Mouse (Mus musculus) urinary bladder, adult 18-20 months (tissue): ENCODE measurements around the gene Sox15.
A peak's percentile ranks its signal among the peaks of the same experiment; 100 is the strongest.
"Not testable (repeated sequence)": the region's sequence is repeated elsewhere in the genome, so short reads cannot be mapped to it uniquely, and the experiment has no call there.

Experiments used
- DNase-seq, 2 experiments: peaks; one replicate each; pipeline ENCODE4 v3.0.0; 2022; ENCODE audit warnings: low spot score in 2 of 2, mixed read lengths in 2 of 2

Gene Sox15

DNA sequence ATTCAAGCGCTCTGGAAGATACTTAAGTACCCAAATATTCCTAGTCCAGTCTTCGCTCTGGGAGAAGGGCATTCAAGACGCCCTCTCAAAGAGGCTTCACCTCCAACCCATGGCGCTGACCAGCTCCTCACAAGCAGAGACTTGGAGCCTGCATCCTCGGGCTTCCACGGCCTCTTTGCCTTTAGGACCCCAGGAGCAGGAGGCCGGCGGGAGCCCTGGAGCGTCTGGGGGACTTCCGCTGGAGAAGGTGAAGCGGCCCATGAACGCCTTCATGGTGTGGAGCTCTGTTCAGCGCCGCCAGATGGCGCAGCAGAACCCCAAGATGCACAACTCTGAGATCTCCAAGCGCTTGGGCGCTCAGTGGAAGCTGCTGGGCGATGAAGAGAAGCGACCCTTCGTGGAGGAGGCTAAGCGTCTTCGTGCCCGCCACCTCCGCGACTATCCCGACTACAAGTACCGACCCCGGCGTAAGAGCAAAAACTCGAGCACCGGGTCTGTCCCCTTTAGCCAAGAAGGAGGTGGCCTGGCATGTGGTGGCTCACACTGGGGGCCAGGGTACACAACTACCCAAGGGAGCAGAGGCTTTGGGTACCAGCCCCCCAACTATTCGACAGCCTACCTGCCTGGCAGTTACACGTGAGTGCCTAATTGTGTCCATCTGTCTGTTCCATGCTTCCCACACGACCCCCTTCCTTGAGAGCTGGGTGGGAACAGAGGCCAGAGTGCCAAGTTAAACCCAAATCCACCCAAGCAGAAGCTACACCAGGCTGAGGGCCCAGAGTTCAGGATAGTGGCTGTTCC lies at the start of gene Sox15:
TSS of gene Sox15 (plus strand) at position 51 of the 801 bp plus-strand sequence.
- DNase-seq, result peak; percentile 50 to 76

DNA sequence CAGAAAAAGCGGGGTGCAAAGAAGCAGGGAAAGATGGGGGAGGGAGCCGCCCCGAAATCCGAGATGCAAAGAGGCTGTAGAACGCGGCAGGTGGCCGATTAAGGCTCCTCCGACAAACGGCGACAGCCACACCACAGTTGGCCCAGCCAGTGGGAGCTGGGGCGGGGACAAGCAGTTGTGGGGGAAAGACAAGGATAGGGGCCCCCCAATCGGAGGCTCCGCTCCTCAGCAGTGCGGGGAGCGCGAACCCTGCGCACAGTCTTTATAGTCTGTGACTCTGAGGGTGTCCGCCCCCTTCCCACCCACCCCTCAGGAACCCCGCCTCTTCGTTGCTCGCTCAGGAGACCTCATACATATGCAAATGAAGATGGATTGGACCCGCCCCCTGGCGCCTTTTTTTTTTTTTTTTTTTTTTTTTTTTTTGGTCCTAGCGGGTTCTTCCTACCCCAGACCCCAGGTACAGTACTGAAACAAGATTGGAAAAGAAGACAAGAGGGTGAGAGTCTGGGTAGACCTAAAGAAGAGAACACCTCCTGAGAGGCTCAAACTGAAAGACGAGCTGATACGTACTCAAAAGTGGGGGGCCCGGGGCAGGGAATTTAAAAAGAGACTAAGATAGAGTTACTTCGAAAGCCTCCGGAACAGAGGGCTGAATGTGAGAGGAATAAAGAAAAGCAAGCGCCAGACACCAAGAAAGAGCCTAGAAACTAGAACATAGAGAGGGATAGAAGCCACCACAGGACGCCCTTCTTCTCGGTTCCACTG lies 49.2 kb upstream of the Sox15 start, which contains the start of gene Atp1b2:
TSS of gene Atp1b2 (minus strand) at position 217 of the 765 bp plus-strand sequence.
- peak; percentile 28 to 55 for DNase-seq

DNA sequence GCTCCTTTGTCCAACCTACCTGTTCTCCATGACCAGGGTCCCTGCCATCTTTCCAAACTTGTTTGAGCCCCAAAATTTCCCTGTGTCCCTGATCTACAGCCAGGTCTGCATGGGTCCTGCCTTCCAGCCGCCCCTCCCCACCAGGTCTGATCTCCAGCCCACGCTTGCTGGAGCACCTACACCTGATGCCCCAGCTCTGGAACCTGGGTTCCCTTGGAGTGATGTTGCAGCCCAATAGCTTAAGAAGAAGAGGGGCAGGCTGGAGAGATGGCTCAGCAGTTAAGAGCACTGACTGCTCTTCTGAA lies 48.7 kb upstream of the Sox15 start:
- no peak for DNase-seq

DNA sequence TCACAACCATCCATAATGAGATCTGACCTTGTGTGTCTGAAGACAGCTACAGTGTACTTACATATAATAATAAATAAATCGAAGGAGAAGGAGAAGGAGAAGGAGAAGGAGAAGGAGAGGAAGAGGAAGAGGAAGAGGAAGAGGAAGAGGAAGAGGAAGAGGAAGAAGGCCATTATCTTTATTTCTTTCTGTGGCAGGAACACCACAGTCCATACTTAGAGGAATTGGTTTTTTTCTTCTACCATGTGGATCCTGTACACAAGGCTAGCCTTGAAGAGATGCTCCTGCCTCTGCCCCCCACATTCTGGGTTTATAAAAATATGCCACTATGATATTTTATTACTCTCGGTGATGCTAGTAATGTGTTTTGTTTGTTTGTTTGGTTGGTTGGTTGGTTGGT lies 48.3 kb upstream of the Sox15 start:
- DNase-seq, result no peak

DNA sequence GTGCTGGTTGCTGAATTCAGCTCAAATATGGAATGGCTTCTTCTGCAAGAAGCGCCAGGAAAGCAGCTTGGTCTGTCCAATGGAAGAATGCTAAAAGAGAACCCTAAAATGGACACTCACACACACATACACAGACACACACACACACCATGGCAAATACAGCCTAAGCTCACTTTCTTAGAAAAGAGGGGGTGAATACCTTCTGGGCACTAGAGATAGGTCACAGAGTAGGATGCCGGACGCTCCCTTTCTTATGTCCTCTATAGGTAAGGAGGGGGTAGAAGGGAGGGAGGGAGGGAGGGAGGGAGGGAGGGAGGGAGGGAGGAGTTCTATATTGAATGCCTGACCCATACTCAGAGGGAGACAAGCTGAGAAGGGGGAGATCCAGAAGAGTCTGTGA lies 46.6 kb upstream of the Sox15 start:
- DNase-seq, result no peak

DNA sequence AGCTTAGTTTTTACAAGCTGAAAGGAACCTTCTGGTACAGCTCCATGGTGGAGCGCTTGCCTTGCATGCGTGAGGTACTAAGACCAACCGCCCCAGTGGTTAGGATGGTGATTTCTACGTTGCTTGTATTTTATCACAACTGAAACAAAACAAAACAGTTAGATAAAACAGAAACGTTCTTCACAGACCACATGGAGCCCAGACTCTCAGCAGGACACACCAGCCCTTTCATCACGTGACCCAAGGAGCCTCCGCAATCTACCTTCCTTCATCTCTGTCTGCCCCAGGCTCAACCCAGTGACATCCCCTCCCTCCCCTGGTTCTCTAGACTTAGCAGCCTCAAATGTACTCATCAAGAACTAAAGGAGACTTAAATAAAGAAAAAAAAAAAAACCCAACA lies 45.7 kb upstream of the Sox15 start:
- DNase-seq, result no peak

DNA sequence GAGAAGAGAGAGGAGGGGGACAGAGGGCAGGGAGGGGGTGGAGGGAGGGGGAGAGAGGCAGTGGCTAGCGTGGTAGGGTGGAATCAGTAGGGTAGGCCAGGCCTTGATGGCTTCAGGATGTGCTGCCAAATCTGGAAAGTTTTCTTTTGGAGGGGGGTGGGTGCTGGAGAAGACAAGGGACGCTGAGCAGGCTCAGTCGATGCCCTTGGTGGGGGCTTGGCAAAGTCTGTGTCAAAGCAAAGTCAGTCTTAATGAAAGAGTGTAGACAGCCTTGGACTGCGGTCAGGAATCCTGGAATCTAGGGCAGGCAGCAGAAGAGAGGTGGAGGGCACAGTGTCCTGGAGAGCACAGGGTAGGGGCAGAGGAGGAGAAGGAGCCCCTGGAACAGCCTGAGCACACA lies 44.2 kb upstream of the Sox15 start:
- no peak for DNase-seq

DNA sequence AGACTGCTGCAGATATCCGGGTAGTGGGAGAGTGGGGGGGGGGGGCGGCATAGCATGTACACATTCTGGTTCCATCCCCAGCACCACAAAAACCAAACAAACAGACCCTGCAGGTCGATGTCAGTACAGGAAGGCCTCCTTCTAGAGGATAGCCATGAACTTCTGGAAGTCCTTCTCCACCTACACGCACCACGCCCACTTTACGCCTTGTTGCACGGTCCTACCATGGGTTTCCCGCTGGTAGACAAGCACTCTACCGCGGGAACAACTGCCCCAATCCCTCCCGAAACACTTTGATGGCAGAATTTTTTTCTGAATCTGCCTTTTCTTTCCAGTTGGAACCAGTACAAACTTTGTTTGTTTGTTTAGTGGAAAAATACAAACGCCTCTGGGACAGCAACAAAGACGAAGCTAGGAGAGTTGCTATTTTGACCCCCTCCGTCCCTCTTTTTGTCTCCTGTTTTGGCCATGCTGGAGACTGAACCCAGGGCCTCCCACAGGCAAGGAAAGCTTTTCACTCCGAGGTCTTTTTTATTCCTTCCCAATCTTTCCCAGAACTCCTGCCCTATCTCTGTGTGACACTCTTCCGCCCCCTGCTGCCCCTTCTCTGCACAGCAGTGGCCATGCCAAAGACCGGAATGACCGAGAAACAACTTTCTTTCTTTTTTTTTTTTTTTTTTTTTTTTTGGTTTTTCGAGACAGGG lies 41.4 kb upstream of the Sox15 start:
- peak; percentile 76 to 78 for DNase-seq

DNA sequence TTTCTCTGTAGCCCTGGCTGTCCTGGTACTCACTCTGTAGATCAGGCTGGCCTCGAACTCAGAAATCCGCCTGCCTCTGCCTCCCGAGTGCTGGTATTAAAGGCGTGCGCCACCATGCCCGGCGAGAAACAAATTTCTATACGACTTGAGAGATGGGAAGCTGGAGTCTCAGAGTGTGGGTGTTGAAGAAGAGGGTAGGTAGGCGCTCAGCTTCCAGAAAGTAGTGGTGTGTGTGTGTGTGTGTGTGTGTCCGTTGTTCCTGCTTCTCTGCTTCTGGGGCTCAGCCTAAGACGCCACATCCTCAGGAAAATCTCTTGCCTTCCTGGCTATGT lies 40.9 kb upstream of the Sox15 start:
- not testable (repeated sequence) for DNase-seq

DNA sequence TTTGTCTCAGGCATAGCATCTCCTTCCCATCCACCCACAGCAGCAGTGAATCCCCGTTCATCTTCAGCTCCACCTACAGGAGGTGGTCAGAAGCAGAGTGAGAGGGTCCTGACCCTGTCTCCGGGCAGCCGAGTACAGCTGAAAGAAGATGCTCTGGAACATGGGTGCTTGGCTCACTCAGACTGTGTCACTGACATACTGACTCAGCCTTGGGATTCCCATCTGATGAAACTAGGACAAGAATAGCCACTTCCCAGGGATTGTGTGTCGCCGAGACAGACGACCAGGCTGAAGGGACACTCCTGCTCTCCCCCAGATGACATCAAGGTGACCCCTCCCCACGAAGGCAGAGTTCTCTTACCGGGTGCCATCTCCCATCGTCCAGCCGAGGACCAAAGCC lies 38.3 kb upstream of the Sox15 start:
- DNase-seq, result no peak

DNA sequence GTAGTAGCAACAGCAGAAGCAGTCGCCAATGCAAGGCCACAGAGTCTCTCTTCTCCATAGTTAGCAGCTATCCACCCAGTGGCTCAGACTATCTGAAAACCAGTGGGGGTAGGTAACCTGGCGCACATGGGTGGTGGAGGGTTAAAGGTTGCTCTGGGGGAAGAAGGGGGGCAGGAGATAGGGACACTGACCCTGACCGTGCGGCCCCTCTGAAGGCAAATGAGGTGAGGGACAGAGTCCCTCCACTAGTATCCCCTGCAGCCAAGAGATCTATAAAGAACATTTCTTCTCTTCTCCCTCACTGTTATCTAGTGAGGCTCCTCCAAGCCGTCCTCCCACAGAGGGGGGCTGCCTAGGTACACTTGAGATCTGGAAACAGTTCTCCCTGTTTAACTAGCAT lies 37.3 kb upstream of the Sox15 start, which contains the start of gene Shbg:
TSS of gene Shbg (minus strand) at position 101 of the 400 bp plus-strand sequence.
- no peak for DNase-seq

DNA sequence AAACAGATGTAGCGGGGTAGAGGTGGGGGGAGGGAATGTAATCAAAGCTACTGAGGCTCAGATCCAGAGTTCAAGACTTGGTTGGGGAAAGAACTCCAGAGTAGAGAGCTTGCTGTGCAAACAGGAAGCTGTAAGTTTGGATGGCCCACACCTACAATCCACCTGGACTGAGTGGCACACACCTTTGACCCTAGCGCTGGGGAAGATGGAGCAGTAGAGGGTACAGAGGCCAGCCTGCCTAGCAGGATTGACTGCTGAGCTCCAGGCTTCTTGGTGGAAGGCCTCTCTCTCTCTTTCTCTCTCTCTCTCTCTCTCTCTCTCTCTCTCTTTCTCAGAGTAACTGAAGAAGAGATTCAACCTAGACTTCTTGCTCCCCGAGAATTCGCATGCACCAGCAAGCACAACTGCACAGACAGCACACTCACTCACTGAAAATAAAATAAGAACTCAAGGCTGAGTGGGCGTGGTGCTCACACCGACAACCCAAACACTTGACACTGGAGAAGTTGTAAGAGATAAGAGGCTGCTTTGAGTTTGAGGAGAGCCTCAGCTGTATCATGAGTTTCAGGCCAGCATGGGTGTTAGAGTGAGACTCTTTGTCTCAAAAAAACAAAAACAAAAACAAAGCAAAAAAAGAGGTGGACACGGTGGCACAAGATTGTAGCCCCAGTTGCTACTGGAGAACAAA lies 34.6 kb upstream of the Sox15 start:
- DNase-seq, result no peak

DNA sequence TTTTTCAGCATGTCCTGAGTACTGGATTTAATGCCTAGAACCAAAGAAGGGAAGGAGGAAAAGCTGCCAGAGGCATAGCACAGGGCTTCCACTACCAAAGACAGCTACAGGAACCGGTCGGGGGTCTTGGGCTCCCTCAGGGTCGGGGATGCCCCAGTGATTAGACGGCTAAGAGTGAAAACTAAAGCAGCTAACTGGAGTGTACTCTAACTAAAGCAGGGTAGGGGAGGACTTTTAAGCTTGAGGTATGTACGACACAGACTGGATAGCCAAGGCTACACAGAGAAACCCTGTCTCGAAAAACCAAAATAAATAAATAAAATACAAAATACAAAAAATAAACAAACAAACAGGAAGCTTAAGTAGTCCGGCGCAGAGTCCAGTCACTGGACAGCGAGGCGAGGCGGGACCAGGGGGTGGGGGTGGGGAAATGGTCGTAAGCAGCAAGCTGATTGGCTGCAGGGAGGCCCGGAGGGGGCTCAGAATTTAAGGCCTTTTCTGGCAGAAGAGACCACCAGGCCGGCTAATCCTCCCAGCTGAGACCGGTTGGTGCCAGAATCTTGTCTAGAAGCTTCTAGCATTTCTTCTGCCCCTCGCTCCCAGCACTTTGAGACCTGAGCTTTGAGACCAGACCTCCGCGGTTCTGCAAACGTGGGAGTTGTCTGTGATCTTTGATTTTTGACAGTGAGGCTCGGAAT lies 33.4 kb upstream of the Sox15 start, which contains the start of gene Sat2:
TSS of gene Sat2 (plus strand) at position 454 of the 698 bp plus-strand sequence.
- DNase-seq, result peak in 1 of 2 experiments; percentile 56

DNA sequence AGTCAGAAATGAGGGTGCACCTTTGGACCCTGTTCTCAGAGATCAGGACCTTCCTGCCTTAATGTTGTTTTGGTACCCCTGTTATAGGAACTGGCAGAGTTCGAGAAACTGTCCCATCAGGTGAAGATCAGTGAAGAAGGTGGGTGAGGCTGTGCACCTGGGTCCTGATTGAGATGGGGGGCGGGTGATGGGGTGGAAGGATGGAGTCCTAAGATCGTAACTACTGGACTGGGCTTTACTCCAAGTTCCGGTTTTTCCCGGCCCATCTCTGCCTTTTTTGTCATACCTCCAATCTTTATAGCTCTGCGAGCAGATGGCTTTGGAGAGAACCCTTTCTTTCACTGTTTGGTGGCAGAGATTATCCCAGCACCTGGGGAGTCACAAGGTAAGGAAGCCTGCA lies 32.7 kb upstream of the Sox15 start:
- no peak for DNase-seq

DNA sequence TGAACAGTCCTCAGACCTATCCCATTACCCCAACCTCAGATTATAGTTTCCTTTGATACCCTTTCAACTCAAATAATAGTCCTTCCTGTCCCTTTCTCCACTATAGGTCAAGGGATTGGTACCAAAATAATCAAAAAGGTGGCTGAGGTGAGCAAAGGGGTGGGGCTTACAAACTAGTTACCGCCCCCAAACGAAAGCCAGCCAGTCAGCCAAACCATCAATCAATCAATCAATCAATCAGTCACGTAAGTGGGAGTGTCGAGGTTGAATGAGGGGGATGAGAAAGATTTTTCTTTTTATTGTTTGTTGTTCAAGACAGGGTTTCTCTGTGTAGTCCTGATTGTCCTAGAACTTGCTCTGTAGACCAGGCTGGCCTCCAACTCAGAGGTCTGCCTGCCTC lies 32.1 kb upstream of the Sox15 start:
- DNase-seq, result no peak

DNA sequence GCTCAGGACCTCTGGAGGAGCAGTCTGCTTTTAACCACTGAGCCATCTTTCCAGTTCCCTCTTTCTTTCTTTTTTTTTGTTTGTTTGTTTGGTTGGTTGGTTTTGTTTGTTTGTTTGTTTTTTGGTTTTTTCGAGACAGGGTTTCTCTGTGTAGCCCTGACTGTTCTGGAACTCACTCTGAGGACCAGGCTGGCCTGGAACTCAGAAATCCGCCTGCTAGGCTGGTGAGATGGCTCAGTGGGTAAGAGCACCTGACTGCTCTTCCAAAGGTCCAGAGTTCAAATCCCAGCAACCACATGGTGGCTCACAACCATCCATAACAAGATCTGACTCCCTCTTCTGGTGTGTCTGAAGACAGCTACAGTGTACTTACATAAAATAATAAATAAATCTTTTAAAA lies 30.8 kb upstream of the Sox15 start:
- DNase-seq, result not testable (repeated sequence)

DNA sequence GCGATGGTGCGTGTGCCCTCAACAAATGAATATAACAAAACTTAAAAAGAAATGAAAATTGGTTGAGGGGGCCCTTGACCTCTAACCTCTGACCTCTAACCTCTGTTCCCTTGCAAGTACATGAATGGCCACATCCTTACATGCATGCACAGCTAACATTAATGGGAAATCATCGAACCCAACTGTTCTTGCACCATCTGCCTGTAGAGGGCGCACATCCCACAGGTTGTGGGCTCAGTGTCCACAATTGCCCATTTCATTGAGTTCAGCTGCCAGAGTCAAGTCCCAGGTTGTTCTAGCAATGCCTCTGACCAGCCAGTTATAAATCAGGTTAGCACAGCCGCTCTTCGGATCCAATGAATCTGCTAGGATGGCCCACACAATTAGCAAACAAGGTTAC lies 26.8 kb upstream of the Sox15 start:
- peak in 1 of 2 experiments; percentile 61 for DNase-seq

DNA sequence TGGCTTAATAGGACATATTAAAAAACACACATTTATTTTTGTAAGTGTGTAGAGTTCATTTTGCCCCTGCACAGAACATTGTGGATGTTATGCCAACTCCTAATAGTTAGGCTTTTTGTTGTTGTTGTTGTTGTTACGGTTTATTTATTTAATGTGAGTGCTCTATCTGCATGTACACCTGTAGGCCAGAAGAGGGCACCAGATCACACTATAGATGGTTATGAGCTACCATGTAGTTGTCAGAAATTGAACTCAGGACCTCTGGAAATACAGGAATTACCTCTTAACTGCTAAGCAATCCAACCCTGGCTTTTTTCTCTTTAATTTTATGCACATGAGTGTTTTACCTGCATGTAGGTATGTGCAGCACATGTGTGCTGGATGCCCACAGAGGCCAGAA lies 25.3 kb upstream of the Sox15 start:
- no peak for DNase-seq

DNA sequence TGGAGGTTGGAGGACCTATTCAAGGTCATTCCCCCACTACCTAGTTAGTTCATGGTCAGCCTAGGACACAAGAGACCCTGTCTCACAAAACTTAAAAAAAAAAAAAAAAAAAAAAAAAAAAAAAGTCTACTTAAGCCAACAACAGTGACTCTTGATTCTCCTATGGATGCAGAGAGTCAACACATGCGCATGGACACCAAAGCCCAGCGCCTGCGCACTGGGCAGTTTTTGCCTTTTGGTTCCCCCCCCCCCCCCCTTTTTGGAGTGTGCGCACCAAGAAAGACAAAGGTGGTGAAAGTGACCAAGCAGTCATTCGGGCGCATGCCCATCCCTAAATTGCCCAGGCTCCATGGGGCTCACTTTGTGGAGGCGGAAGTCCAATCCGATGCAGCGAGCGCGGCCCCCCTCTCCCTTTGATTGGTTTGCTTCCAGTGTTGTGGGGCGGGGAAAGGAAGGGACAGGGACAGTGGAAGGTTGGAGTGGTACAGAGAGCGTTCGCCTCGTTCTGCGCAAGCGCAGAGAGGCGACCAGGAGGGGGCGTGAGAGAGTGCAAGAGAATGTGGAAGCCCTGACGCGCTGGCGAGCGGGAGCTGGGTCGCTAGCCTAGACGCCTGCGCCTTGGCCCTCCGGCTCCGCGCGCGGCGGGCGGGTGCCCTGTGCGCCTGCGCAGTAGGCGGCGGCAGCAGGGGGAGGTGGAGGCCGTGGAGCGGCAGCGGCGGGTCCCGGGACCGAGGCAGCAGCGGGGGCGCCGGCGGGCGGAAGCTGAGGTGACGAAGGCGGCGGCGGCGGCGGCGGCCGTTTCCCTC lies 22.6 kb upstream of the Sox15 start, which contains the start of gene Fxr2:
TSS of gene Fxr2 (plus strand) at position 707 of the 806 bp plus-strand sequence.
- DNase-seq, result peak; percentile 100

DNA sequence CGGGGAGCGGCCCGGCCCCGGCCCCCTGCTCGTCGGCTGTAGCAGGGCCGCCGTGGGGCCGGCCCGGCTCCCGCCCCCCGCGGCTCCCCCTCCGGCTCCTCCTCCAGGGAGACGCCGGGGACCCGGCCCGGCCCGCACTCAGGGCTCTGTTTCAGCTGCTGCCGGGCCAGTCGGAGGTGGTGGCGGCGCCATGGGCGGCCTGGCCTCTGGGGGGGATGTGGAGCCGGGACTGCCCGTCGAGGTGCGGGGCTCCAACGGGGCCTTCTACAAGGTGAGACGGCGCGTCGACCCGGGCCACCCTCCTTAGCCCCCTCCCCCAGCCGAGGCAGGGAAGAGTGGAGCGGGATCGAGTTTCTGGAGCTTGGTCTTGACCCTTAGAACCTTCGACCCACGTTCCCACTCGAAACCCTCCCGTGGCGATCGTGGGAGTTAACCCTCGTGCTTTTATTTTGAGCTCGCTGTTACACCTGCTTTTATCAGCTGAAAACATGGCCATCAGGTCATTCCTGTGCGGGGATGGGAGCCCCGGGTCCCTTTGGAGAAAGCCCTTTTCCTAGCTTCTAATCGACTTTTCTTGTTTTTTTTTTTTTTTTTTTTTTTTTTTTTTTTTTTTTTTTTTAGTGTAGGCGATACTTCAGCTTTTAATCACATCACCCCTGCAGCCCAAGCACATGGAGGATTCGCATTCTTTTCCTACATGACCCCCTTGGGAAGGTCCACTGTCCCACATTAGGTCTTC lies 21.8 kb upstream of the Sox15 start:
- DNase-seq, result peak in 1 of 2 experiments; percentile 46
